Mouse (Mus musculus): ENCODE measurements around the gene 1520401A03Rik. TPM values are rescaled to one million over a fixed set of nuclear protein-coding genes. Genes with fewer than 3 reads are reported as not detected.
A peak's percentile ranks its signal among the peaks of the same experiment; 100 is the strongest.

Gene 1520401A03Rik
- polyA plus RNA-seq, 1 experiment: 0.22 TPM

DNA sequence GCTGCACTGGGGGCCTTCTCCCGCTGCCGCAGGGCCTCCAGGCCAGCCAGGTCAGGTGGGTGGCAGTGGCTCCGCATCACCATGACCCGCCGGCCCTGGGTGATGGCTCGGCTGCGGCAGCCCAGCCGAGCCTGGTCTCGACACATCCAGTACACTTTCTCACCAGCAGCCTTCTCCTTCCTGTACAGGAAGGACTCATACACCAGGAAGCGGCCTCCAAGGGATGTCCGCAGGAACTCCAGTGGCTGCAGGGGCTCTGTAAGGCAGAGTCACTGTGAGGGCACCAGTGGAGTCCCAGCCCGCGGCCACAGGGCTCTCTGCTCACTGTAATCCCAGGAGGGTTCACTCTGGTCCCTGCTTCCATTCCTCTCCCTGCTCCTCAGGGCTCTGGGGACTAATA is 33.1 kb upstream of the 1520401A03Rik start:
- Histone ChIP-seq H3K36me3 (replicated peaks; ENCODE audit: low read length) (peaks cover 82% of the 10 kb centered on the region), H3K4me1 (peaks cover 8% of the 10 kb centered on the region), H3K4me3 (replicated peaks) (no peak overlapping the region), H3K27me3 (replicated peaks) (no peaks in the 10 kb centered on the region), H3K9me3 (no peaks in the 10 kb centered on the region)
- no peak for TF ChIP-seq FLI1 (IDR thresholded peaks at IDR 0.05; ENCODE audit: low read length)
- TF ChIP-seq GATA1 (IDR thresholded peaks at IDR 0.05; ENCODE audit: borderline replicate concordance, low read length): no peak

DNA sequence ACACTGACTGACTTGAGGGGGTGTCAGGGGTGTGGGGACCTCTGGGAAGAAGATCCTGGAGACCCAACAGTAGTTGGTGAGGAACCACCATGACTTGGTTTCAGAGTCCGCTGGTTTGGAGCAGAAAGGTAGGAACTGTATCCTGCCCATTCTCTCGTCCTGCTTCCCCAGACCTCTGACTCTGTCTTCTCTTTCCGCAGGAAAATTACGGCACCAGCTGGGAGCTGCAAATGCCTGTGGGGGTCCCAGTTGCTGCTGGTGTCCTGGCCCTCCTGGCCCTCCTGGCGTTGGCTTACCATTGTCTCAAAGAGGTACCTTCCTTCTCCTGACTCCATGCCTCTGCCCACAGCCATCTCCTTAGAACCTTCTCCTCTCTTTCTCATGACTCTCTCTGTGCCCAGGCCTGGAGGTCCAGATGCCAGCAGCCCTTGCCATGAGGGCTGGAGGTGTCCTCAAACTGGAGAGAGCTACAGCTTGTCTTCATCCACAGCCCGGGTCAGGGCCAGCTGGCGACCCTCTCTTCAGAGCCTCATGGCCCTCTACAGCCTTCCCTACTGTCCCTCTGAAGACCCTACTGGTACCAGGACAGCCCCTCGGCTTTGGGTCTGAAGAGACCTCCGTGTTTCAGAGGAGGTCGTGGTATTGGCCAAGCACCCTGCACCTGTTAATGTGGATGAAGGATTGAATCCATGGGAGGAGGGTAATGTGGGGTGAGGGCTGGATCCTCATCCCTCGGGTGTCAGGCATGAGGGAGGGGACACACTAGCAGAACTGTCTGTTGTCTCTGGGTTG is 27.0 kb upstream of the 1520401A03Rik start:
- peaks cover 50% of the 10 kb centered on the region for H3K4me1 ChIP-seq
- TF ChIP-seq FLI1 (IDR thresholded peaks at IDR 0.05; ENCODE audit: low read length) (no peak), GATA1 (IDR thresholded peaks at IDR 0.05; ENCODE audit: borderline replicate concordance, low read length) (no peak)
- peaks cover 31% of the 10 kb centered on the region for H3K36me3 ChIP-seq (replicated peaks; ENCODE audit: low read length)
- peaks cover 30% of the 10 kb centered on the region for H3K27me3 ChIP-seq (replicated peaks)
- H3K9me3 ChIP-seq: no peaks in the 10 kb centered on the region
- H3K4me3 ChIP-seq (replicated peaks): peak overlapping the region; percentile 92

DNA sequence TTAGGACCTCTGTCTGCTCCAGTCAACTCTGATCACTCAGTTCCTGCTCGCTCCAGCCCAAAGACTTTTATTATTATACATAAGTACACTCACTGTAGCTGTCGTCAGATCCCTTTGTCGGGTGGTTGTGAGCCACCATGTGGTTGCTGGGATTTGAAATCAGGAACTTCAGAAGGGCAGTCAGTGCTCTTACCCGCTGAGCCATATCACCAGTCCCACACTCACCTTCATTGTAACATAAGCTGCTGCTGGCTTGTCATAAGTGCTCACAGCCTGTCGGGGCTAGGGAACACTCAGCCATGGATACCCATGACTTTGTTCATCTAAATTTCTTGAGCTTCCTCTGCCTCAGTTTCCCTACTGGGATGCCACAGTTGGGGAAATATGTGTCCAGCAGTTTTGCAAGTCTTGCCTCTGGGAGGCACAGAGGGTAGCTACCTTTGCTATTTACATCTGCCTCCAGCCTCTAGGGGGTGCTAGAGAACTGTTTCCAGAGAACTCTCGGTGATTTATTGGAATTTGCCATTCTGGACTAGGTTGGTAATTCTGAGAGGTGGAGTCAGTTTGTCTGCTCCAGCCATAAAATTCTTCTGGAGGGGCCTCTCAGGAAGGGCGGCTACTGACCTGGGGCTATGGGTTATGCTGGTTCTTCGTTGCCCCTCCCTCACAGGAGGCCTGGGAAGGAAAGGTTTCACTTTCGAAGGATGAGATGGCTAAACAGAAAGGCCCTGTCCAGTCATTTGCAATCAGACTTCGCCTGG is 26.2 kb upstream of the 1520401A03Rik start:
- TF ChIP-seq GATA1 (IDR thresholded peaks at IDR 0.05; ENCODE audit: borderline replicate concordance, low read length): no peak
- H3K4me3 ChIP-seq (replicated peaks): peak overlapping the region; percentile 92
- H3K36me3 ChIP-seq (replicated peaks; ENCODE audit: low read length): peaks cover 27% of the 10 kb centered on the region
- peaks cover 53% of the 10 kb centered on the region for H3K4me1 ChIP-seq
- peaks cover 38% of the 10 kb centered on the region for H3K27me3 ChIP-seq (replicated peaks)
- no peaks in the 10 kb centered on the region for H3K9me3 ChIP-seq

DNA sequence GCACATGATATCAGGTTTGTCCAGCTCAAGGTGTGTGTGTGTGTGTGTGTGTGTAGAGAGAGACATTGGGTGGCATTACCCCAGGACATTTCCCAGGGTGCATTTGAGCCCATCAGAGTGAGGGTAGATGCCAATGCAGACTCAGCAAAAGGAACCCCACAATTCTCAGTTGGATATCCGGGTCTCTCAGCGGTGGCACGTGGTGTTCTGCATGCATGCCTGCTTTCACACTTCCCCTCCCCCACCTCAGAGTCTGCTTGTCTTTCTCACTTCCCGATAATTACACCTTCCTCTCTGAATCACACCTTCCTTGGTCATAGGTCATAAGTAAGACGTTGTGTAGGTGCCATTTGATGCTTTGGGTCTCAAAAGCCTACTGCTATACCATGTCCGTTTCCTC is 25.4 kb upstream of the 1520401A03Rik start:
- no peak for TF ChIP-seq FLI1 (IDR thresholded peaks at IDR 0.05; ENCODE audit: low read length)
- TF ChIP-seq GATA1 (IDR thresholded peaks at IDR 0.05; ENCODE audit: borderline replicate concordance, low read length): no peak
- peaks cover 46% of the 10 kb centered on the region for H3K27me3 ChIP-seq (replicated peaks)
- peaks cover 57% of the 10 kb centered on the region for H3K4me1 ChIP-seq
- no peaks in the 10 kb centered on the region for H3K9me3 ChIP-seq
- no peak overlapping the region for H3K4me3 ChIP-seq (replicated peaks)
- peaks cover 20% of the 10 kb centered on the region for H3K36me3 ChIP-seq (replicated peaks; ENCODE audit: low read length)

DNA sequence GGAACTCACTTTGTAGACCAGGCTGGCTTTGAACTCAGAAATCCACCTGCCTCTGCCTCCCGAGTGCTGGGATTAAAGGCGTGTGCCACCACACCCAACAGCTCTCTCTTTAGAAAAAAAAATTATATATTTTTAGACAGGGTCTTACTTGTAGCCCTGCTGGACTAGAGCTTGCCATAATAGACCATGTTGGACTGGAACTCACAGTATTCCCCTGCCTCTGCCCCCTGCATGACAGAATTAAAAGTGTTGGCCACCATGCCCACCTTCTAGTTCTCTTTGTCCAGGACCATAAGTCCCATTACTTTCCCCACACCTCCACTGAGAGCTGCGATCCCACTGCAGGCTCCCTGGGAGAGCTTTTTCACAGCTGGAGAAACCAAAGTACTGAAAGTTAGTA is 24.9 kb upstream of the 1520401A03Rik start:
- TF ChIP-seq FLI1 (IDR thresholded peaks at IDR 0.05; ENCODE audit: low read length) (no peak), GATA1 (IDR thresholded peaks at IDR 0.05; ENCODE audit: borderline replicate concordance, low read length) (no peak)
- Histone ChIP-seq H3K9me3 (peaks cover under 1% of the 10 kb centered on the region; the same call in 1 of the 2 replicates), H3K36me3 (replicated peaks; ENCODE audit: low read length) (peaks cover 14% of the 10 kb centered on the region), H3K27me3 (replicated peaks) (peaks cover 51% of the 10 kb centered on the region), H3K4me3 (replicated peaks) (no peak overlapping the region), H3K4me1 (peaks cover 60% of the 10 kb centered on the region)

DNA sequence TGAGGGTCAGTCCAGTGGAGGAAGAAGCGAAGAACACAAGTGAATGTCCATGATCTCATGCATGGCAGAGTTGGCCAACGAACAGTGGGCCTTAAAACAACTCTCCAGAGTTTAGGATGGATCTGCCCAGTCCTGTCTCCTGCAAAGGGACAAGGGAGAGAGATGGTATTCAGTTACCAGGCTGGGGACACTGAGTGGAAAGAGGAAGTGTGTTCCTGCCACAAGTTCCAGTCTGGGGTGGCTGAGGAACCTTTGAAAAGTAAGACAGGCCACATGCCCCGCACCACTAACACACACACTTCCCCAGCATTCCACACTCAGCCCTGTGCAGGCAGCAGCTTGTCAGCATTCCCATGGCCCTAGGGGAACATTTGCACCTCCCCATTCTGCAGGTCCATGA is 24.2 kb upstream of the 1520401A03Rik start:
- Histone ChIP-seq H3K27me3 (replicated peaks) (peaks cover 58% of the 10 kb centered on the region), H3K4me1 (peaks cover 67% of the 10 kb centered on the region), H3K36me3 (replicated peaks; ENCODE audit: low read length) (peaks cover 7% of the 10 kb centered on the region), H3K9me3 (peaks cover 3% of the 10 kb centered on the region; the same call in 1 of the 2 replicates), H3K4me3 (replicated peaks) (no peak overlapping the region)
- TF ChIP-seq GATA1 (IDR thresholded peaks at IDR 0.05; ENCODE audit: borderline replicate concordance, low read length) (no peak), FLI1 (IDR thresholded peaks at IDR 0.05; ENCODE audit: low read length) (no peak)

DNA sequence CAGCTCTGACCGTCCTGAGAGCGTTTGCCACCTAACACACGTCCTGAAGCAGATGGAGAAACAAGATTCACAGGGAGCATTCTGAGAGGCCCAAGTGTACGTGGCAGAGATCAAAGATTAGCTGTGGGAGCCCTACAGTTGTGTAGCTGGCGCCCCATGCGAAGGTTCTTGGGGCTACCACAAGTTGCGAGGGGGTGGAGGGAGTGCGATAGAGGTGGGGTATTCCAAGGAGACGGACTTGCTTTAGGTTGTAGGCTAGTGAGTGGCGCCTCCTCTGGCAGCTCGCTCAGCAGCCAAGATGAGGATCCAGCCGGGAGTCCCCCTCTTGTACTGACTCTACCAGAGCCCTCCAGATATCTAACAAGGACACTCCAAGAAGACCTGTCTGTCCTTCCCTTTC is 23.7 kb upstream of the 1520401A03Rik start:
- H3K4me3 ChIP-seq (replicated peaks): no peak overlapping the region
- H3K36me3 ChIP-seq (replicated peaks; ENCODE audit: low read length): peaks cover 2% of the 10 kb centered on the region
- H3K9me3 ChIP-seq: peaks cover 3% of the 10 kb centered on the region; the same call in 1 of the 2 replicates
- TF ChIP-seq FLI1 (IDR thresholded peaks at IDR 0.05; ENCODE audit: low read length) (no peak), GATA1 (IDR thresholded peaks at IDR 0.05; ENCODE audit: borderline replicate concordance, low read length) (no peak)
- peaks cover 63% of the 10 kb centered on the region for H3K27me3 ChIP-seq (replicated peaks)
- peaks cover 71% of the 10 kb centered on the region for H3K4me1 ChIP-seq

DNA sequence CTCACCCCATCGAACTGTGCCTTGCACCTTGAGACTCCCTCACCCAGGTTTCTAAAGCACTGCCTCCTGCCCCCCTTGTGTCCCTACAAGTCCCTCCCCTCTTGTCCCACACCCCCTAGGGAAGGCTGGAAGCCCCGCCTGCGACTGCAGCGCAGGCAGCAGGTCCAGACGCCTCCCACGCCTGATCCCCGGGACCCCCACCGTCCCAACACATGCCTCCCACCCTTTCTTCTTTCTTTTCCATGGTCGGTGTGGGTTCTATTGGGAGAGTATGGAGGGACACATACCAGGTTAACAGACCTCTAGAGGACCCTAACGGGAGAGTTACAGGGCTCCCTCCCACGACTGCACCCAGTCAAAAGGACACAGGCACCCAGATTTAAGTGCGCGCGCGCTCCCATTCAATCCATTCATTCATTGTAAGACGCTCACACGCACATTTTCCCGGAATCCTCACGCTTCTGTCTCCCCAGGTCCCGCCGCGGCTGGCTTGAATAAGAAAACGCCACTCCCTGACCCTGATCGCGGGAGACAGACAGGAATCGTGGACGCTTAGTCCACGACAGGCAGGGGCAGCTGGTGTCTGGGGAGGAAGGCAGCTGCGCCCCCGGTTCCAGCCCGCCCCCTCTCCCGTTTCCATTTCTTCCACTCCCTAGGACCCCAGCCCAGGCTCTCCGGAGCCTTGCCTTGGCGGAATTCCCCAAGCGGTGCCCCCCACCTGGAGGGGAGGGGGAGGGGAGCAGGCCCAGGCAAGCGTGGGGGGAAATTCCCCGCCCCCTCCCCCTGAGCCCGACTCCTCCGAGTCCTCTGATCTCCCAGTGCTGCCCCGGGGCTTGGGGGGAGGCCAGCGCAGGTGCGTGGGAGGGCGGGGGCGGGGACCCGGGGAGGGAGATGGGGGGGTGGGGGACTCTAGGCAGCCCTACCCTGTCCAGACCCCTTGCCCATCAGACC is 23.0 kb upstream of the 1520401A03Rik start, which contains the start of gene Kremen2:
Kremen2 (minus strand) TSS at position 533 of the 951 bp plus-strand sequence.
- Histone ChIP-seq H3K4me3 (replicated peaks) (peak within 1 kb of the TSS; percentile 75), H3K27me3 (replicated peaks) (peaks cover 69% of the 10 kb centered on the region), H3K36me3 (replicated peaks; ENCODE audit: low read length) (no peaks in the 10 kb centered on the region), H3K9me3 (peaks cover 3% of the 10 kb centered on the region; the same call in 1 of the 2 replicates), H3K4me1 (peaks cover 76% of the 10 kb centered on the region)
- no peak for TF ChIP-seq GATA1 (IDR thresholded peaks at IDR 0.05; ENCODE audit: borderline replicate concordance, low read length)
- no peak for TF ChIP-seq FLI1 (IDR thresholded peaks at IDR 0.05; ENCODE audit: low read length)

DNA sequence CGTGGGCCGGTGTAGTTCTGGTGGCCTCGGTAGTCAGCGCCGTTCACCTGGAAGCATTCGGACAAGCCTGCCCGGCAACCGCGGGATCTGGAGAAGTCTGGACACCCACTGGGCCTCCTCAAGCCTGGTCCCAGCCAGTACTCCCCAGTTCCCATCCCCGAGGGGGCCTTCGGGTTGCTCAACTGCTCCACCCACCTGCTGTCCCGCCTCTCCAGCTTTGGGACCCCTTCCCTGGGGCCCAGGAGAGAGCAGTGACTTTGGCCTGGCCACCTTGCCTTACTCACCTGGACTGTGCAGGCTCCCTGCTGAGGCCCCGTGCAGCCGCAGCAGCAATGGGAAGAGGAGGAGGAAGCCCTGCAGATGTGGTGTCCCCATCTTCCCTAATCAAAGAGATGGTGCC is 22.1 kb upstream of the 1520401A03Rik start:
- Histone ChIP-seq H3K36me3 (replicated peaks; ENCODE audit: low read length) (no peaks in the 10 kb centered on the region), H3K27me3 (replicated peaks) (peaks cover 78% of the 10 kb centered on the region), H3K4me1 (peaks cover 80% of the 10 kb centered on the region), H3K9me3 (peaks cover 3% of the 10 kb centered on the region; the same call in 1 of the 2 replicates), H3K4me3 (replicated peaks) (peak overlapping the region; percentile 3)
- TF ChIP-seq FLI1 (IDR thresholded peaks at IDR 0.05; ENCODE audit: low read length): no peak
- no peak for TF ChIP-seq GATA1 (IDR thresholded peaks at IDR 0.05; ENCODE audit: borderline replicate concordance, low read length)

Data from megakaryocyte, embryonic 14.5 days (primary cell).